Mouse (Mus musculus) macrophage (primary cell): ENCODE measurements around the gene Has3. TPM values are rescaled to one million over a fixed set of nuclear protein-coding genes. Genes with fewer than 3 reads are reported as not detected.

ENCODE experiments used
- H3K27ac ChIP-seq: fragments of 350-480 bp; formaldehyde crosslinking; 2 replicates; pipeline ENCODE4 v1.9.0; 2021
- H3K36me3 ChIP-seq: fragments of 350-480 bp; formaldehyde crosslinking; 2 replicates; pipeline ENCODE4 v1.9.0; 2021; ENCODE audit errors: inconsistent target
- H3K4me3 ChIP-seq: fragments of 350-480 bp; formaldehyde crosslinking; 2 replicates; pipeline ENCODE4 v1.9.0; 2021; ENCODE audit errors: inconsistent target
- H3K79me2 ChIP-seq: fragments of 350-480 bp; formaldehyde crosslinking; 2 replicates; pipeline ENCODE4 v1.9.0; 2021; ENCODE audit errors: inconsistent target
- WGBS: methylation state at CpG from one replicate; pipeline ENCODE4 v1.1.7; 2026; ENCODE audit warnings: inconsistent platforms; ENCODE audit not compliant: missing documents; 5-methylcytosine and 5-hydroxymethylcytosine counted together
- polyA plus RNA-seq: library from polyadenylated mRNA; stranded (reverse); fragments of 250-400 nt; gene quantifications from 3 replicates; pipeline ENCODE4 v1.2.4, GENCODE M21; 2018; ENCODE audit warnings: inconsistent platforms
- total RNA-seq, 78 experiments: library from RNA; depleted of rRNA; stranded (reverse); fragments of 250-400 nt; gene quantifications; 1 replicate in 9 of 78; 2 replicates in 24 of 78; 3 replicates in 43 of 78; 4 replicates in 2 of 78; pipeline ENCODE4 v1.2.4; 2018; ENCODE audit warnings: inconsistent platforms in 56 of 78

Has3 gene
- under 1 TPM in 5 of 26 experiments, not detected in 21; 0.12 to 0.20 (median 0.13) TPM for total RNA-seq (2018; cell fraction: chromatin; rRNA removed)
- not detected for total RNA-seq (2018; cell fraction: cytosol; rRNA removed)
- total RNA-seq (2018; cell fraction: nucleus; rRNA removed) = under 1 TPM in 5 of 26 experiments, not detected in 21; 0.08 to 0.14 (median 0.12) TPM
- 0.22 TPM in 1 of 3 replicates, not detected in the others for polyA plus RNA-seq

DNA sequence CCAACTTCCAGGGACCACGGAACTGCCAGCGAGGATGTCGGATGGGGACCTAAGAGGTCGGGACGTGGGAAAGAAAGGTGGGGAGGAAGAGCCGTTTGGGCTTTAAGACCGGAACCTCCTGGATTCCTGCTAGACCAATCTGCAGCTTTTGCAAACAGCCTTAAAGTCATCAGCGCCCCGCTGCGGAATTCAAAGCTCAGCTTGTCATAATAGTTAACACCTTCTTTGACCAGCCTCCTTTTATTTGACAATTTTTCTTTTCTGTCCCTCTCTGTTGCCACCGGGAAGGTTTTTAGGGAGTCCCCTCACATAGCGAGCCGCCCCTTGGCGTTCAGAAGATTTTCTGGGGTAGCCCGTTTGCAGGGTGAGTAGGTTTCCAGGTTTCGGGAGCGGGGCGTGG, at the start of gene Has3:
TSS of gene Has3 (plus strand) at position 192 of the 400 bp plus-strand sequence.
- no peaks in the 10 kb centered on the region for H3K36me3 ChIP-seq
- 14% methylated on average over 18 of the region's 18 CpGs for WGBS

DNA sequence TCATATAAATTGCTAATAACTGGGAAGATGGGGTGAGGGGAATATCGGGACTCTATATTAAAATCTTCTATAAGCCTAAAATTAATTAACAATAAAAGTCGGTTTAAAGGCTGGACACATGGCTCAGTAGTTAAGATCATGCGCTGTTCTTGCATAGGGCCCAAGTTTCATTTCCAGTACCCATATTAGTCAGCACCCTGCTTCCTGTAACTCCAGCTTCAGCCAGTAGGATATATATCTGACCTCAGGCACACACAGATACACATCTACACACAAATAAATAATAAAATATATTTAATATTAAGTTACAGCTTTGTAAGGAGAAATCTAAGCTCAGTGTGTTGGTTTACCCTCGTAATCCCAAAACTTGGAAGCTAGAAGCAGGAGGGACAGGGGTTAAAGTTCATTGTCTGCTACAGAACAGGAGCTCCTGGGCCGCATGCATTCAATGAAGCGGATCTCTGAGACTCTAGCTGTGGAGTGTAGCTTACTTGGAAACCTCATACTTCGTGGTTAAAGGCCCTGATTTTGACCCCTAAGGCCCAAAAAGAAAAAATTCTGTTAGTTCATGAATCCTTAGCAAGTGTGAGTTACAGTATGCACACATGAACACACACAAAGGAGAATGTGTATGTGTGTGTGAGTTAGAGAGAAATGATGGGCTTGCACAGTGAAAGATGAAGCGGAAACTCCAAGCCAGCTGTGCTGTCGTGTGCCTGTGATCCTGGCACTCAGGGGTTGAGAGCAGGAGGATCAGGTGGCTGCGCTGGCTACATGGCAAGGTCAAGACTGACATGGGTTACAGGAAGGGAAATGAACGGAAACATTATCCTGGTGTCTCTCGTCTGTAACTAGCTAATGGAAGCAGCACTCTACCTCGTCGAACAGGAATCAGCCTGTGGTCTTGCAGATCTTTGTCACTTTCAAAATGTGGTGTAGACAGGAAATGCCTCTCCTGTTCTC, 49.2 kb upstream of the Has3 start:
- WGBS = 66% methylated on average over 14 of the region's 14 CpGs
- Histone ChIP-seq H3K27ac (peak overlapping the region; percentile 31), H3K79me2 (no peaks in the 10 kb centered on the region), H3K36me3 (no peaks in the 10 kb centered on the region), H3K4me3 (no peak overlapping the region)

More for the DNA sequence above, at the start of gene Has3:
- Histone ChIP-seq H3K4me3 (no peak within 1 kb of the TSS), H3K79me2 (no peaks in the 10 kb centered on the region), H3K27ac (no peak within 1 kb of the TSS)

DNA sequence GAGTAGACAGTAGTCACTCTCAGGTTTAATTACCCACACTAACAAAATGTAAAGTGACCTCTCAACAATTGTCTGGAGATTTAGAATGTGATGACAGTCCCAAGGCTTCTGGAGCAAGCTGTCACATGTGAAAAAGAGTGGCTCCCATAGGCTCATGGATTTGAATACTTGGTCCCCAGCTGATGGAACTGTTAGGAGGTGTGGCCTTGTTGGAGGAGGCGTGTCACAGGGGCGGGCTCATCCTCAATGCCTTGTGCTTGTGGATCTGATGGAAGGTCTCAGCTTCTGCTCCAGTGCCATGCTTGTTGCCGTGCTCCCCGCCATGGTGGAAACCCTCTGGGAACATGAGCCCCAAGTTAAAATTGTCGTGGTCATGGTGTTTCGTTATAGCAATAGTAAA, 41.1 kb upstream of the Has3 start:
- Histone ChIP-seq H3K4me3 (no peak overlapping the region), H3K36me3 (no peaks in the 10 kb centered on the region), H3K79me2 (no peaks in the 10 kb centered on the region), H3K27ac (no peak overlapping the region)
- WGBS = 89% methylated on average over 6 of the region's 6 CpGs

DNA sequence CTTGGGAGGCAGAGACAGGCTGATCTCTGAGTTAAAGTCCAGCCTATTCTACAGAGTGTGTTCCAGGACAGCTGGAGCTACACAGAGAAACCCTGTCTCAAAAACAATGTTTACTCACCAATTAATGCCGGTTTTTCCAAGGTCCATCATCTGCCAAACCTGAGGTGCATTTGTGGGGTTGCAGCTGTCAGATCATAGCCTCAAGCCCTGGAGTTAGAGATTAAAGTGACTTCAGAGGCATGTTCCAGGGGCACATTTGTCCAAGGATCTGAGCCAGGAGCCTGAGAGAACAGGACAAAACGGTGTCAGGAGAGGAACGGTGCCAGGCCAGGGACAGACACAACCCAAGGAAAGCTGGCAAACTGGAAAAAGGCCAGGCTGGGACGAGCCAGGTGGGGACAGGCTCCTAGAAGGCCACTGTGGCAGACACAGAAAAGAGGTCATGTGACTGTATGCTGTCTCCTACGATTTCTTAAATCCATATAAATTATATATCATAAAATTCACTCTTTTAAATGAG, 40.5 kb upstream of the Has3 start:
- 96% methylated on average over 5 of the region's 5 CpGs for WGBS
- no peak overlapping the region for H3K4me3 ChIP-seq
- H3K27ac ChIP-seq = no peak overlapping the region
- no peaks in the 10 kb centered on the region for H3K36me3 ChIP-seq
- H3K79me2 ChIP-seq = no peaks in the 10 kb centered on the region

GRCm38 (mm10) chr8:106834899-106835298, 35.1 kb upstream of the Has3 start:
- no peak overlapping the region for H3K27ac ChIP-seq
- H3K36me3 ChIP-seq = no peaks in the 10 kb centered on the region
- H3K4me3 ChIP-seq = no peak overlapping the region
- no peaks in the 10 kb centered on the region for H3K79me2 ChIP-seq
- 33% methylated on average over 1 of the region's 1 CpGs for WGBS

GRCm38 (mm10) chr8:106836525-106836924, 33.5 kb upstream of the Has3 start:
- 52% methylated on average over 6 of the region's 6 CpGs for whole genome bisulfite sequencing
- Histone ChIP-seq H3K27ac (no peak overlapping the region), H3K36me3 (no peaks in the 10 kb centered on the region)

DNA sequence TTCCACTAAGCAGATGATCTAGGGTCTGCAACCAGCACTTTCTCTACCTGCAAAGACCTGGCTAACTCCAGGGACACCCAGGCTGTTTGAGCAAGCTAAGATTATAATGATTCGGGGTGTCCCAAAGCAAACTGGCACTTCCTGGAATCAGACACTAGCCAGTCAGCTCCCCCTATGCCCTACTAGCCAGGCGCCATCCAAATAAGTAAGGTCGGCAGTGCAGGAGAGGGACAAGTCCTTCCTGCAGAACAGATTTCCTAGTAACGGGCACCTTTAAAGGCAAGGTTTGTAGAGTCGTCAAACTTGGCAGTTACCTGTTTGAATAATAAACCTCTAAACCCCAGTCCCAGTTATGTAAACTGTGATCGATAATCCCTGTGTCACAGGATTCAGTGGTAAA, 31.2 kb upstream of the Has3 start:
- H3K79me2 ChIP-seq = no peaks in the 10 kb centered on the region
- H3K27ac ChIP-seq = no peak overlapping the region
- H3K4me3 ChIP-seq = no peak overlapping the region
- no peaks in the 10 kb centered on the region for H3K36me3 ChIP-seq
- 92% methylated on average over 6 of the region's 6 CpGs for WGBS

More at GRCm38 (mm10) chr8:106836525-106836924, 33.5 kb upstream of the Has3 start:
- Histone ChIP-seq H3K4me3 (no peak overlapping the region), H3K79me2 (no peaks in the 10 kb centered on the region)

- Histone ChIP-seq H3K27ac (no peak overlapping the region), H3K36me3 (no peaks in the 10 kb centered on the region), H3K4me3 (no peak overlapping the region), H3K79me2 (no peaks in the 10 kb centered on the region)
- 81% methylated on average over 11 of the region's 11 CpGs for WGBS
Measured at GRCm38 (mm10) chr8:106839209-106840001, 30.6 kb upstream of the Has3 start.

- 86% methylated on average over 10 of the region's 10 CpGs for WGBS
- H3K27ac ChIP-seq = no peak overlapping the region
- no peak overlapping the region for H3K4me3 ChIP-seq
- no peaks in the 10 kb centered on the region for H3K79me2 ChIP-seq
- H3K36me3 ChIP-seq = no peaks in the 10 kb centered on the region
Measured at GRCm38 (mm10) chr8:106850034-106850433, 20.0 kb upstream of the Has3 start.

GRCm38 (mm10) chr8:106854534-106855241, 15.4 kb upstream of the Has3 start:
- no peak overlapping the region for H3K27ac ChIP-seq
- H3K36me3 ChIP-seq = no peaks in the 10 kb centered on the region
- 83% methylated on average over 8 of the region's 8 CpGs for WGBS
- H3K4me3 ChIP-seq = no peak overlapping the region
- no peaks in the 10 kb centered on the region for H3K79me2 ChIP-seq

- Histone ChIP-seq H3K36me3 (no peaks in the 10 kb centered on the region), H3K27ac (no peak overlapping the region), H3K4me3 (no peak overlapping the region), H3K79me2 (no peaks in the 10 kb centered on the region)
- WGBS = 48% methylated on average over 3 of the region's 3 CpGs
Measured at GRCm38 (mm10) chr8:106855242-106855562, 14.8 kb upstream of the Has3 start.

DNA sequence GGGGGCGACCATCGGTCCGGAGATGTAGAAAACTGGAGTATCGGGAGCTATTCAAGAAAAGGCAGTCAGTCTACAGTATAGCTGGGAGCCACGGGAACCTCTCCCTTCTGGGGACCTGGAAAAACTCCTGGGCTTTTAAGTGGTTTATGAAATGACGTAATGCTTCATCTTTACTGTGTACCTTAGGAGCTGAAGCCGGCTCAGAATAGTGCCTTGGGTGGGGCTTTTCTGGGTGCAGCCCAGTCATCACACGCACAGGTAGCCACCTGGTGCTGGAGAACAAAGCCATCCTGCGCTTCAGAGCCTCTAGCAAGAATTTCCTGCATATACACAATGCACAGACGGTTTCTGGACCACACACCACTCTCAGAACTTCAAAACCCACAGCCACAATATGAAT, 7.2 kb upstream of the Has3 start:
- no peaks in the 10 kb centered on the region for H3K36me3 ChIP-seq
- no peaks in the 10 kb centered on the region for H3K79me2 ChIP-seq
- H3K4me3 ChIP-seq = no peak overlapping the region
- WGBS = 95% methylated on average over 10 of the region's 10 CpGs
- no peak overlapping the region for H3K27ac ChIP-seq

GRCm38 (mm10) chr8:106865354-106865753, 4.7 kb upstream of the Has3 start:
- WGBS = 95% methylated on average over 9 of the region's 9 CpGs
- Histone ChIP-seq H3K27ac (no peak overlapping the region), H3K79me2 (no peaks in the 10 kb centered on the region), H3K36me3 (no peaks in the 10 kb centered on the region), H3K4me3 (no peak overlapping the region)
